Mouse (Mus musculus): ENCODE data around the gene Med27. TPM values are rescaled to one million over a fixed set of nuclear protein-coding genes. Genes with fewer than 3 reads are reported as not detected.
A peak's percentile ranks its signal among the peaks of the same experiment; 100 is the strongest.

Gene Med27
- polyA plus RNA-seq, 1 experiment from 2014 or later: 47.8 TPM

- no peaks in the 10 kb centered on the region for H3K27me3 ChIP-seq
- 85% methylated on average over 7 of the region's 7 CpGs for whole genome bisulfite sequencing
- no peak overlapping the region for H3K4me3 ChIP-seq (replicated peaks)
- peaks cover 9% of the 10 kb centered on the region; the same call in 1 of the 2 replicates for H3K4me1 ChIP-seq
- no peaks in the 10 kb centered on the region for H3K9me3 ChIP-seq (replicated peaks)
- H3K9ac ChIP-seq: no peak overlapping the region
- no peak overlapping the region for H3K4me2 ChIP-seq (replicated peaks)
- H3K27ac ChIP-seq (replicated peaks): no peak overlapping the region
- no peaks in the 10 kb centered on the region for H3K36me3 ChIP-seq
- no peak for ATAC-seq (ENCODE audit: insufficient number of reproducible peaks, low FRiP score, low TSS enrichment, low read depth)
Measured at GRCm38 (mm10) chr2:29400234-29400633, 53.6 kb downstream of the Med27 start.

GRCm38 (mm10) chr2:29400812-29401211, 54.2 kb downstream of the Med27 start:
- no peak overlapping the region for H3K9ac ChIP-seq
- no peak overlapping the region for H3K27ac ChIP-seq (replicated peaks)
- no peaks in the 10 kb centered on the region for H3K36me3 ChIP-seq
- H3K9me3 ChIP-seq (replicated peaks): no peaks in the 10 kb centered on the region
- H3K4me2 ChIP-seq (replicated peaks): no peak overlapping the region
- no peak overlapping the region for H3K4me3 ChIP-seq (replicated peaks)
- ATAC-seq (ENCODE audit: insufficient number of reproducible peaks, low FRiP score, low TSS enrichment, low read depth): no peak
- H3K4me1 ChIP-seq: peaks cover 9% of the 10 kb centered on the region; the same call in 1 of the 2 replicates
- no peaks in the 10 kb centered on the region for H3K27me3 ChIP-seq
- WGBS: 88% methylated on average over 3 of the region's 3 CpGs

GRCm38 (mm10) chr2:29401868-29402267, 55.2 kb downstream of the Med27 start:
- Histone ChIP-seq H3K27ac (replicated peaks) (no peak overlapping the region), H3K9ac (no peak overlapping the region), H3K4me2 (replicated peaks) (no peak overlapping the region), H3K36me3 (no peaks in the 10 kb centered on the region), H3K27me3 (no peaks in the 10 kb centered on the region), H3K9me3 (replicated peaks) (no peaks in the 10 kb centered on the region), H3K4me3 (replicated peaks) (no peak overlapping the region), H3K4me1 (peaks cover 9% of the 10 kb centered on the region; the same call in 1 of the 2 replicates)
- WGBS: 70% methylated on average over 1 of the region's 1 CpGs
- no peak for ATAC-seq (ENCODE audit: insufficient number of reproducible peaks, low FRiP score, low TSS enrichment, low read depth)

GRCm38 (mm10) chr2:29402550-29403076, 56.0 kb downstream of the Med27 start:
- WGBS: 65% methylated on average over 3 of the region's 3 CpGs

GRCm38 (mm10) chr2:29403799-29404530, 57.3 kb downstream of the Med27 start:
- ATAC-seq (ENCODE audit: insufficient number of reproducible peaks, low FRiP score, low TSS enrichment, low read depth): no peak
- WGBS: 68% methylated on average over 9 of the region's 9 CpGs
- Histone ChIP-seq H3K9me3 (replicated peaks) (no peaks in the 10 kb centered on the region), H3K36me3 (no peaks in the 10 kb centered on the region), H3K4me3 (replicated peaks) (no peak overlapping the region), H3K27me3 (no peaks in the 10 kb centered on the region), H3K9ac (no peak overlapping the region), H3K27ac (replicated peaks) (no peak overlapping the region), H3K4me1 (peaks cover 6% of the 10 kb centered on the region; the same call in 1 of the 2 replicates), H3K4me2 (replicated peaks) (no peak overlapping the region)

More at GRCm38 (mm10) chr2:29402550-29403076, 56.0 kb downstream of the Med27 start:
- Histone ChIP-seq H3K27me3 (no peaks in the 10 kb centered on the region), H3K27ac (replicated peaks) (no peak overlapping the region), H3K9ac (no peak overlapping the region), H3K4me3 (replicated peaks) (no peak overlapping the region), H3K4me2 (replicated peaks) (no peak overlapping the region), H3K36me3 (no peaks in the 10 kb centered on the region), H3K9me3 (replicated peaks) (no peaks in the 10 kb centered on the region), H3K4me1 (peaks cover 7% of the 10 kb centered on the region; the same call in 1 of the 2 replicates)
- ATAC-seq (ENCODE audit: insufficient number of reproducible peaks, low FRiP score, low TSS enrichment, low read depth): peak; percentile 39; the same call in 1 of the 2 replicates

- Histone ChIP-seq H3K4me1 (peaks cover 6% of the 10 kb centered on the region; the same call in 1 of the 2 replicates), H3K4me3 (replicated peaks) (no peak overlapping the region), H3K27ac (replicated peaks) (no peak overlapping the region), H3K9ac (no peak overlapping the region), H3K9me3 (replicated peaks) (no peaks in the 10 kb centered on the region), H3K27me3 (no peaks in the 10 kb centered on the region), H3K36me3 (no peaks in the 10 kb centered on the region), H3K4me2 (replicated peaks) (no peak overlapping the region)
- 74% methylated on average over 10 of the region's 10 CpGs for WGBS
- no peak for ATAC-seq (ENCODE audit: insufficient number of reproducible peaks, low FRiP score, low TSS enrichment, low read depth)
Measured at GRCm38 (mm10) chr2:29404931-29405330, 58.3 kb downstream of the Med27 start.

GRCm38 (mm10) chr2:29405848-29406247, 59.2 kb downstream of the Med27 start:
- H3K4me3 ChIP-seq (replicated peaks): no peak overlapping the region
- WGBS: 87% methylated on average over 2 of the region's 2 CpGs
- H3K36me3 ChIP-seq: no peaks in the 10 kb centered on the region
- no peak for ATAC-seq (ENCODE audit: insufficient number of reproducible peaks, low FRiP score, low TSS enrichment, low read depth)
- no peak overlapping the region for H3K27ac ChIP-seq (replicated peaks)
- H3K4me1 ChIP-seq: peaks cover 6% of the 10 kb centered on the region; the same call in 1 of the 2 replicates
- H3K9me3 ChIP-seq (replicated peaks): no peaks in the 10 kb centered on the region
- no peak overlapping the region for H3K4me2 ChIP-seq (replicated peaks)
- no peaks in the 10 kb centered on the region for H3K27me3 ChIP-seq
- no peak overlapping the region for H3K9ac ChIP-seq

GRCm38 (mm10) chr2:29407350-29407749, 60.7 kb downstream of the Med27 start:
- Histone ChIP-seq H3K4me2 (replicated peaks) (no peak overlapping the region), H3K9ac (no peak overlapping the region), H3K4me1 (peaks cover 3% of the 10 kb centered on the region; the same call in 1 of the 2 replicates), H3K27me3 (no peaks in the 10 kb centered on the region), H3K36me3 (no peaks in the 10 kb centered on the region), H3K4me3 (replicated peaks) (no peak overlapping the region), H3K9me3 (replicated peaks) (no peaks in the 10 kb centered on the region), H3K27ac (replicated peaks) (no peak overlapping the region)
- 87% methylated on average over 3 of the region's 3 CpGs for WGBS
- no peak for ATAC-seq (ENCODE audit: insufficient number of reproducible peaks, low FRiP score, low TSS enrichment, low read depth)

- Histone ChIP-seq H3K9ac (no peak overlapping the region), H3K4me1 (peaks cover 3% of the 10 kb centered on the region), H3K27me3 (no peaks in the 10 kb centered on the region), H3K4me2 (replicated peaks) (no peak overlapping the region), H3K27ac (replicated peaks) (no peak overlapping the region), H3K36me3 (no peaks in the 10 kb centered on the region), H3K9me3 (replicated peaks) (no peaks in the 10 kb centered on the region), H3K4me3 (replicated peaks) (no peak overlapping the region)
- ATAC-seq (ENCODE audit: insufficient number of reproducible peaks, low FRiP score, low TSS enrichment, low read depth): no peak
- WGBS: 73% methylated on average over 7 of the region's 7 CpGs
Measured at GRCm38 (mm10) chr2:29407764-29408163, 61.1 kb downstream of the Med27 start.

GRCm38 (mm10) chr2:29410884-29411283, 64.3 kb downstream of the Med27 start:
- H3K4me3 ChIP-seq (replicated peaks): no peak overlapping the region
- H3K27me3 ChIP-seq: no peaks in the 10 kb centered on the region
- WGBS: 87% methylated on average over 7 of the region's 7 CpGs
- H3K9ac ChIP-seq: no peak overlapping the region
- H3K27ac ChIP-seq (replicated peaks): no peak overlapping the region
- H3K9me3 ChIP-seq (replicated peaks): no peaks in the 10 kb centered on the region
- H3K4me1 ChIP-seq: peaks cover 12% of the 10 kb centered on the region
- no peak overlapping the region for H3K4me2 ChIP-seq (replicated peaks)
- no peaks in the 10 kb centered on the region for H3K36me3 ChIP-seq
- no peak for ATAC-seq (ENCODE audit: insufficient number of reproducible peaks, low FRiP score, low TSS enrichment, low read depth)

GRCm38 (mm10) chr2:29412458-29412857, 65.8 kb downstream of the Med27 start:
- Histone ChIP-seq H3K36me3 (no peaks in the 10 kb centered on the region), H3K9me3 (replicated peaks) (no peaks in the 10 kb centered on the region), H3K27me3 (no peaks in the 10 kb centered on the region), H3K4me1 (peaks cover 12% of the 10 kb centered on the region), H3K27ac (replicated peaks) (no peak overlapping the region), H3K4me3 (replicated peaks) (no peak overlapping the region), H3K4me2 (replicated peaks) (no peak overlapping the region), H3K9ac (no peak overlapping the region)
- ATAC-seq (ENCODE audit: insufficient number of reproducible peaks, low FRiP score, low TSS enrichment, low read depth): no peak
- 45% methylated on average over 3 of the region's 3 CpGs for WGBS

All from embryonic facial prominence, embryonic 15.5 days (tissue).